Mouse (Mus musculus) E14TG2a.4 (cell line): ENCODE results near the gene Olfr318.
A peak's percentile ranks its signal among the peaks of the same experiment; 100 is the strongest.

Source experiments
- H3K27me3 ChIP-seq: 2 replicates; pipeline ENCODE4 v1.6.1; 2014; ENCODE audit warnings: low read length, control low read depth; ENCODE audit not compliant: insufficient read depth
- H3K36me3 ChIP-seq: 2 replicates; pipeline ENCODE4 v1.6.1; 2014; ENCODE audit warnings: low read length, control low read depth; ENCODE audit not compliant: insufficient read depth
- H3K4me1 ChIP-seq: replicated peaks from 2 replicates; pipeline ENCODE4 v1.6.1; 2014; ENCODE audit warnings: low read depth, low read length, control low read depth
- H3K4me3 ChIP-seq: replicated peaks from 2 replicates; pipeline ENCODE4 v1.5.1; 2014; ENCODE audit warnings: mild to moderate bottlenecking, low read length
- H3K9me3 ChIP-seq: 2 replicates; pipeline ENCODE4 v1.6.1; 2014; ENCODE audit warnings: low read length, control low read depth
- CTCF ChIP-seq: conservative IDR thresholded peaks from 2 replicates; pipeline ENCODE4 v1.5.1; 2014; ENCODE audit warnings: low read length
- NANOG ChIP-seq: IDR thresholded peaks from 2 replicates; pipeline ENCODE4 v1.6.1; 2014; ENCODE audit warnings: borderline replicate concordance, low read length, mixed read lengths
- POU5F1 ChIP-seq: IDR thresholded peaks from 2 replicates; pipeline ENCODE4 v1.6.1; 2014; ENCODE audit warnings: low read length, borderline replicate concordance

The Olfr318 gene

DNA sequence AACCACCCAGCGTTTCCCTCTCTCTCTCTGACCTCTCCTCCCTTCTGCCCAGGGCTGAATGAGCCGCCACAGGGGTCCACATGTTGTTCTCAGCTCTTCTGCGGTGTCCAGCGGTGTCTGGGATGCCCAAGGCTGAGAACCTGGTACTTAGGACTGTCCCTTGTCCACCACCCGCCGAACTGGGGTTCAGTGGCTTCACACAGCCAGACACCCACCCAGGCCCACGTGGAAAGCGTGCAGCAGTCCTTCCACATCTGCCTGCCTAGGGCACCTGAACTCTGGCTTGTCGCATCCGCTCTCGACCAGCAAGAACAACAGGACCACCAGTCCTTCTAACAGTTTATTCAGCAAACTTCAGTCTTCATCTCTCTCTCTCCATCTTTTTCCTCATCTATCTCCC is 14.7 kb downstream of the Olfr318 start:
- no peak for TF ChIP-seq POU5F1
- TF ChIP-seq NANOG = no peak
- TF ChIP-seq CTCF = no peak
- no peaks in the 10 kb centered on the region for H3K4me1 ChIP-seq
- no peaks in the 10 kb centered on the region for H3K27me3 ChIP-seq
- H3K9me3 ChIP-seq = no peaks in the 10 kb centered on the region
- no peak overlapping the region for H3K4me3 ChIP-seq
- H3K36me3 ChIP-seq = no peaks in the 10 kb centered on the region

DNA sequence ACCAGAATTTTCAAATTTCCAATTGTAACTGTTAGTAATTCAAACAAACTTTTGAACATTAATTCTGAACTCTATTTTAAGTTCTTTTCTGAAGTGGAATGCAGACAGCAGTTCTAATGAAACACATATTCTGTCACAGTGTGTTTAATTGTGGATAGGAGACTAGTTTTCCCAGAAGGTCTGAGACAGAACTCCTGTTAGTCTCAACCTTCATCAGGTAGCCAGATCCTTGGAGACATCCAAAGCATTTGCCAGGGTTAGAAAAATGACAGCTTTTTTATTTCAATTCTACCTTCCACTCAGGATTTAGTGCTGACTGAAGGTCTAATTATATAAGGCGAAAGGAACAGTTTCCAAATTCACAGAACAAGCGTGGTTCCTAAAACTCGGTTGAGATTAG is 25.0 kb downstream of the Olfr318 start, which contains the start of gene Olfr319:
Gene Olfr319, plus strand, starts transcription at position 301 of the 400 bp plus-strand sequence.
- no peak within 1 kb of the TSS for H3K4me3 ChIP-seq
- no peaks in the 10 kb centered on the region for H3K4me1 ChIP-seq
- H3K27me3 ChIP-seq = no peaks in the 10 kb centered on the region
- no peak for TF ChIP-seq CTCF
- TF ChIP-seq NANOG = no peak
- H3K36me3 ChIP-seq = no peaks in the 10 kb centered on the region
- peaks cover 32% of the 10 kb centered on the region for H3K9me3 ChIP-seq

DNA sequence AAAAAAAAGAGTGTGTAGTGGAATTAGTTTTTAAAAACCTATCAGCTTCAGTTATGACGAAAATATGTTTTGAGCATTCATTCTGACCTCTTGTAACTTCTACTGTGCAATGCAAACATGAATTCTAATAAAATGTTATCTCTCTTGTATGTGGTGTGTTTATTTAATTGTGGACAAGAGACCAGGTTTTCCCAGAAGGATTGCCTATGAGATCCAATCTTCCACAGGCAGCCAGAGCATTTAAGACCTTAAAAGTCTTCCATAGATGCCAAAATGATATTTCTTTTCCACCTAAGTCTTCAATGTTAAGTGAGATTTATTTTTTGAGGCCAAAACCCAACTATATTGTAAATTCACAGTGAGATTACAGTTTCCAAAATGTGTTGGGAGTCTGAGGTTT is 43.0 kb downstream of the Olfr318 start, which contains the start of gene Olfr320:
Gene Olfr320, plus strand, starts transcription at position 301 of the 400 bp plus-strand sequence.
- Histone ChIP-seq H3K4me1 (no peaks in the 10 kb centered on the region), H3K4me3 (no peak within 1 kb of the TSS), H3K9me3 (no peaks in the 10 kb centered on the region), H3K36me3 (no peaks in the 10 kb centered on the region), H3K27me3 (no peaks in the 10 kb centered on the region)
- no peak for TF ChIP-seq NANOG
- TF ChIP-seq CTCF = no peak
- TF ChIP-seq POU5F1 = no peak

GRCm38 (mm10) chr11:58671825-58672224 is 52.0 kb downstream of the Olfr318 start:
- TF ChIP-seq POU5F1 = no peak
- peak; percentile 25; the same call in 1 of the 2 replicates for TF ChIP-seq CTCF
- Histone ChIP-seq H3K9me3 (no peaks in the 10 kb centered on the region), H3K4me3 (no peak overlapping the region), H3K27me3 (no peaks in the 10 kb centered on the region), H3K4me1 (no peaks in the 10 kb centered on the region; the same call in 1 of the 2 replicates), H3K36me3 (no peaks in the 10 kb centered on the region)

- Histone ChIP-seq H3K36me3 (no peaks in the 10 kb centered on the region), H3K4me3 (no peak overlapping the region), H3K9me3 (no peaks in the 10 kb centered on the region), H3K27me3 (no peaks in the 10 kb centered on the region), H3K4me1 (no peaks in the 10 kb centered on the region; the same call in 1 of the 2 replicates)
- no peak for TF ChIP-seq NANOG
- TF ChIP-seq POU5F1 = no peak
- TF ChIP-seq CTCF = no peak; the same call in 1 of the 2 replicates
Observed at GRCm38 (mm10) chr11:58669252-58669651, 54.6 kb downstream of the Olfr318 start.
